Mouse (Mus musculus) heart, adult 2 months (tissue): ENCODE measurements around the gene Dnajc5.

Source experiments
- CTCF ChIP-seq: fragments of 200-600 bp; IDR thresholded peaks from 2 replicates; pipeline ENCODE4 v1.8.1; 2022; ENCODE audit warnings: antibody characterized with exemption, mild to moderate bottlenecking, moderate library complexity
- POLR2A ChIP-seq: fragments of 200-500 bp; IDR thresholded peaks from 2 replicates; pipeline ENCODE4 v1.6.1; 2011; ENCODE audit warnings: mild to moderate bottlenecking, low read depth, low read length, control low read depth; ENCODE audit not compliant: insufficient read depth

DNA sequence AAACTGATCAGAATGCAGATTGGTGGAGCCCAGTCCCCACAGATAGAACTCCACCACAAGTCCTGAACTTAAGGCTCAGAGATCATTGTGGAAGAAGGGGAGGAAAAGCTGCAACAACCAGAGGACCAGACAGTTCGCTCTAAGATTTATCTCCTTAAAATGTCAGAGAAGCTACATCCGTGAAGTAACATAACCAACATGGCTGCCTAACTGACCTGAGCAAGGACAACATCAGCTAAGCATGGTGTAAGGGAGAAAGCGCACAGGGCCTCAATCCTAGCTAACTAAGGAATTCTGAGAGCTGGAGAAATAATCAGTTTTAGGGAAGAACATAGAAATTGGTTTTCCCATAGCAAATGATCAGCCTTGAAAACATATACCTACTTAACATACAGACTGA lies 1.1 kb upstream of the Dnajc5 start:
- TF ChIP-seq CTCF (no peak), POLR2A (no peak)
